Mouse (Mus musculus) kidney, postnatal 0 days (tissue): ENCODE results near the gene Gm10638. TPM values are rescaled to one million over a fixed set of nuclear protein-coding genes. Genes with fewer than 3 reads are reported as not detected.
A peak's percentile ranks its signal among the peaks of the same experiment; 100 is the strongest.

Experiments used
- ATAC-seq: fragments of 200-750 bp; cut with Nextera tagmentation; replicated peaks from 2 replicates; pipeline ENCODE4 v1.8.0; 2017; ENCODE audit warnings: low read depth, moderate number of reproducible peaks, moderate TSS enrichment, moderate library complexity; ENCODE audit not compliant: low FRiP score
- DNase-seq: peaks from one replicate; pipeline ENCODE4 v3.0.0-alpha.2; 2016; ENCODE audit warnings: low spot score
- H3K27ac ChIP-seq: fragments of 300-500 bp; sonication (generic); 2 replicates; pipeline ENCODE4 v1.5.1; 2014; ENCODE audit warnings: mild to moderate bottlenecking
- H3K27me3 ChIP-seq: fragments of 300-500 bp; sonication (generic); 2 replicates; pipeline ENCODE4 v1.6.1; 2014; ENCODE audit warnings: low read length, mixed read lengths; ENCODE audit not compliant: insufficient read depth
- H3K36me3 ChIP-seq: fragments of 300-500 bp; sonication (generic); 2 replicates; pipeline ENCODE4 v1.6.1; 2014; ENCODE audit warnings: low read length, mixed read lengths; ENCODE audit not compliant: insufficient read depth
- H3K4me1 ChIP-seq: fragments of 300-500 bp; sonication (generic); replicated peaks from 2 replicates; pipeline ENCODE4 v1.6.1; 2014; ENCODE audit warnings: antibody characterized with exemption, low read length, mixed read lengths; ENCODE audit not compliant: insufficient read depth
- H3K4me2 ChIP-seq: fragments of 300-500 bp; sonication (generic); 2 replicates; pipeline ENCODE4 v1.6.1; 2014; ENCODE audit warnings: mild to moderate bottlenecking, low read length, moderate library complexity, mixed read lengths
- H3K4me3 ChIP-seq: fragments of 300-500 bp; sonication (generic); replicated peaks from 2 replicates; pipeline ENCODE4 v1.5.1; 2014; ENCODE audit warnings: low read depth, low read length
- H3K9ac ChIP-seq: fragments of 300-500 bp; sonication (generic); 2 replicates; pipeline ENCODE4 v1.6.1; 2014; ENCODE audit warnings: low read depth, low read length
- H3K9me3 ChIP-seq: fragments of 300-500 bp; sonication (generic); replicated peaks from 2 replicates; pipeline ENCODE4 v1.6.1; 2016; ENCODE audit warnings: low read length, inconsistent platforms, mixed read lengths
- CTCF ChIP-seq: IDR thresholded peaks from 2 replicates; pipeline ENCODE4 v1.5.1; 2016; ENCODE audit warnings: antibody characterized with exemption, low read depth, mild to moderate bottlenecking, moderate library complexity
- WGBS: fragments of 180-500 bp; shearing (Covaris S2); extraction: QIAGEN DNeasy Blood & Tissue Kit; methylation state at CpG from one replicate; pipeline ENCODE4 v1.1.7; 2014; 5-methylcytosine and 5-hydroxymethylcytosine counted together
- polyA plus RNA-seq: library from polyadenylated mRNA; unstranded; fragments of >200 nt; fragmentation: Nextera tagmentation; extraction: Ambion mirVana; gene quantifications from 2 replicates; pipeline ENCODE4 v1.2.1, GENCODE M21; 2015

Gene Gm10638
- polyA plus RNA-seq, result 6.5 and 6.9 TPM in 2 replicates

GRCm38 (mm10) chr8:86745221-86745934 is at the start of gene Gm10638, which contains the start of gene Siah1a:
TSS of gene Gm10638 (plus strand) at chr8:86745699.
TSS of gene Siah1a (minus strand) at chr8:86745934.
- no peaks in the 10 kb centered on the region for H3K36me3 ChIP-seq
- H3K9ac ChIP-seq, result peak within 1 kb of the TSS; percentile 95
- TF ChIP-seq CTCF, result no peak
- H3K27ac ChIP-seq, result peak within 1 kb of the TSS; percentile 97
- peak; percentile 80 for ATAC-seq
- H3K9me3 ChIP-seq, result no peaks in the 10 kb centered on the region
- no peaks in the 10 kb centered on the region for H3K27me3 ChIP-seq
- peak within 1 kb of the TSS; percentile 91 for H3K4me3 ChIP-seq
- peak within 1 kb of the TSS; percentile 62 for H3K4me2 ChIP-seq
- under 1% methylated on average over 60 of the region's 88 CpGs for WGBS
- peak; percentile 85 for DNase-seq
- H3K4me1 ChIP-seq, result peaks cover 16% of the 10 kb centered on the region; the same call in 1 of the 2 replicates

- DNase-seq (no peak), ATAC-seq (no peak)
- H3K4me2 ChIP-seq, result no peak overlapping the region
- 96% methylated on average over 2 of the region's 2 CpGs for WGBS
- H3K4me3 ChIP-seq, result no peak overlapping the region
- TF ChIP-seq CTCF, result no peak
- no peak overlapping the region for H3K27ac ChIP-seq
- H3K4me1 ChIP-seq, result no peaks in the 10 kb centered on the region; the same call in 1 of the 2 replicates
- no peaks in the 10 kb centered on the region; the same call in 1 of the 2 replicates for H3K36me3 ChIP-seq
- H3K27me3 ChIP-seq, result no peaks in the 10 kb centered on the region
- no peaks in the 10 kb centered on the region for H3K9me3 ChIP-seq
- H3K9ac ChIP-seq, result no peak overlapping the region
Observed at GRCm38 (mm10) chr8:86695703-86696102, 49.8 kb upstream of the Gm10638 start.

DNA sequence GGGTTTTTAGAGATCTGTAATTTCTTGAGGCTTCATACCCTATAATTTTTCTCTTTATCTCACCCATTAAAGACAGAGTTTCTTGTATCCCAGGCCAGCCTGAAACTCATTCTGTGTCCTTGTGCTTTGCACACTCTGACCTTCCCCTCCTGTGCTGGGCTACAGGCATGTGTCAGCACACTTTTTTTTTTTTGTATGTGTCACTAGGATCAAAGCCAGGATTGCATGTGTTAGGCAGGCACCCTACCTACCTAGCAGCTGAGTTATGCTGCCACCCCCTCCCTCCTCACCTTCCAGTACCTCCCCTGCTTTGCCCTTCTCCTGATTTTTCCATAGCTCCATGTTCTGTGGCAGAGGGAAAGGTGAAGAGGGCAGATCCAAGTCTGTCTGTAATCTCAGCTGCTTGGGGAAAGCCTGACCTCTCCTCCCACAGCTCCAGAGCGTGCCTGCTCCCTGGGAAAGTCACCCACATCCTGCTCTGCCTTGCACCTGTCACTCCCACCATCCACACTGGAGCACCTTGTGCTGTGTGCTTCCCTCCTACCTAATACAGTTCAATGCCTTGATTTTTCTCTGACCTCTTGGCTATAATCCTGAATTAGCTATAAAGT is 46.6 kb upstream of the Gm10638 start:
- TF ChIP-seq CTCF, result no peak
- no peaks in the 10 kb centered on the region; the same call in 1 of the 2 replicates for H3K4me1 ChIP-seq
- H3K36me3 ChIP-seq, result no peaks in the 10 kb centered on the region; the same call in 1 of the 2 replicates
- H3K9ac ChIP-seq, result no peak overlapping the region
- H3K27ac ChIP-seq, result no peak overlapping the region
- ATAC-seq (no peak), DNase-seq (peak; percentile 22)
- no peaks in the 10 kb centered on the region for H3K27me3 ChIP-seq
- H3K4me2 ChIP-seq, result no peak overlapping the region
- H3K9me3 ChIP-seq, result no peaks in the 10 kb centered on the region
- H3K4me3 ChIP-seq, result no peak overlapping the region
- 38% methylated on average over 1 of the region's 1 CpGs for WGBS

DNA sequence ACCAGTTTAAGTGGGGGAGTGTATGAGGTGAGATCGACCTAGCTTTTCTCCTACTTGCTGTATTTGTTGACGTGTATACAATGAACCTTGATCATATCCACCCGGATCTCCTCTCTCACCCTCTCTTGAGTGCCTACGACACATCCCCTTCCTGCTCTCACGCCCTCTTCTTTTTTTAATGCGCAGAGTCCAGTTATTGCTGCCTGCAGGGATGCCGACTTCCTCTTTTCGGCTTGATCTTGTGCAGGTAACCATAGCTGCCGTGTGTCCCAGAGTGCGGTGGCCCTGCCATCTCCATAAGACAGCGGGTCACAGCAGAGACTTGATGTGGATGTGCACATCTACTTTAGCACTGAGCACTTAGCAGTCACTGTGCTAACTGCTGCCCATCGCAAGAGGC is 46.0 kb upstream of the Gm10638 start:
- TF ChIP-seq CTCF, result no peak
- 69% methylated on average over 12 of the region's 12 CpGs for WGBS
- H3K27me3 ChIP-seq, result no peaks in the 10 kb centered on the region
- no peak overlapping the region for H3K4me2 ChIP-seq
- DNase-seq, result no peak
- no peaks in the 10 kb centered on the region; the same call in 1 of the 2 replicates for H3K4me1 ChIP-seq
- no peaks in the 10 kb centered on the region for H3K9me3 ChIP-seq
- ATAC-seq, result no peak
- H3K36me3 ChIP-seq, result no peaks in the 10 kb centered on the region; the same call in 1 of the 2 replicates
- H3K4me3 ChIP-seq, result no peak overlapping the region
- no peak overlapping the region for H3K9ac ChIP-seq
- no peak overlapping the region for H3K27ac ChIP-seq

- no peak overlapping the region for H3K4me3 ChIP-seq
- H3K9ac ChIP-seq, result no peak overlapping the region
- H3K36me3 ChIP-seq, result no peaks in the 10 kb centered on the region
- DNase-seq (no peak), ATAC-seq (no peak)
- 92% methylated on average over 3 of the region's 3 CpGs for WGBS
- H3K4me2 ChIP-seq, result no peak overlapping the region
- H3K9me3 ChIP-seq, result no peaks in the 10 kb centered on the region
- H3K27ac ChIP-seq, result no peak overlapping the region
- no peaks in the 10 kb centered on the region for H3K27me3 ChIP-seq
- no peaks in the 10 kb centered on the region; the same call in 1 of the 2 replicates for H3K4me1 ChIP-seq
- TF ChIP-seq CTCF, result no peak
Observed at GRCm38 (mm10) chr8:86702453-86702852, 43.0 kb upstream of the Gm10638 start.

DNA sequence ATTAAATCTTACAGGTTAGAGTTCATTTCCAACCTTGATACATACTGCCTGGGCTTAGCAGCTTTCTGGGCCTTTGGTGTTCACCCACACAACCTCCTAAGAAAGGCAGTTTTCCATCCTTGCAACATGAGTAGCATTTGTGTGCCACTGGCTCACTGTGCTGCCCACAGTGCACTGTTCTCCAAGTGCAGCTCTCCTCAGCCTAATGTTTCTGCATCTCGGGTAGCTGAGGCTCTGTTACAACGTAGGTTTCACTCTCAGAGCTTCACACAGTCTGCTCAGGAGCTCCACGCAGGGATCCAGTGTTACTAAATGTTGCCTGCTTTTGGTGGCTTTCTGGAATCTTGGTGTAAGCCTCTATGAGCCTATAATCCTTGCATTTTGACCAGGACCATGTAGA is 40.2 kb upstream of the Gm10638 start:
- H3K4me1 ChIP-seq, result no peaks in the 10 kb centered on the region
- H3K4me3 ChIP-seq, result no peak overlapping the region
- TF ChIP-seq CTCF, result no peak
- H3K9me3 ChIP-seq, result no peaks in the 10 kb centered on the region
- H3K9ac ChIP-seq, result no peak overlapping the region
- DNase-seq, result no peak
- no peak overlapping the region for H3K27ac ChIP-seq
- H3K27me3 ChIP-seq, result no peaks in the 10 kb centered on the region
- H3K4me2 ChIP-seq, result no peak overlapping the region
- WGBS, result 72% methylated on average over 3 of the region's 3 CpGs
- ATAC-seq, result no peak
- 0 out of 2 replicates have a peak, but pooled peaks cover 3% of the 10 kb centered on the region for H3K36me3 ChIP-seq
